Mouse (Mus musculus): Measurements from ENCODE around the gene Gm7324.
"Not testable (repeated sequence)": the region's sequence is repeated elsewhere in the genome, so short reads cannot be mapped to it uniquely, and the experiment has no call there.

The Gm7324 gene

GRCm38 (mm10) chr14:43697621-43698020 is at the start of gene Gm7324:
TSS of gene Gm7324 (plus strand) at chr14:43697828.
- DNase-seq, result not testable (repeated sequence)

DNA sequence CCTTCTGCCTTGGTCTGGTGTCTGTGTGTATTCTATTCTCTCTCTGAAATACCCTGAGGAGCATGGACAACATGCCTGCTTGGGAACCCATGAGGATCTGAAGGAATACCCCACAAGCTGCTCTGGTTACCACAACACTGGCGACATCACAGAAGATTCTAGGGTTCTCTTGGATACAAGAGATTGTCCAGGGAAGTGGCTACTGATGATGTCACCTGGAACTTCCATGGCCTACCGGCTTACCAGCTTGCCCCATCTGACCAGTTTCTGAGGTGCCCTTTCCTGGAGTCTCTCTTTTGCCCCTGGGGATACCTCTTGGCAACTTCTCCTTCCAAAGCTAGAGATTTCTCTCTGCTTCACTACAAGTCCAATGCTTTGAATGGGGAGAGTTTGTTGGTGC is 20.5 kb upstream of the Gm7324 start, which contains the start of gene Gm8165:
TSS of gene Gm8165 (minus strand) at position 101 of the 400 bp plus-strand sequence.
- not testable (repeated sequence) for DNase-seq

DNA sequence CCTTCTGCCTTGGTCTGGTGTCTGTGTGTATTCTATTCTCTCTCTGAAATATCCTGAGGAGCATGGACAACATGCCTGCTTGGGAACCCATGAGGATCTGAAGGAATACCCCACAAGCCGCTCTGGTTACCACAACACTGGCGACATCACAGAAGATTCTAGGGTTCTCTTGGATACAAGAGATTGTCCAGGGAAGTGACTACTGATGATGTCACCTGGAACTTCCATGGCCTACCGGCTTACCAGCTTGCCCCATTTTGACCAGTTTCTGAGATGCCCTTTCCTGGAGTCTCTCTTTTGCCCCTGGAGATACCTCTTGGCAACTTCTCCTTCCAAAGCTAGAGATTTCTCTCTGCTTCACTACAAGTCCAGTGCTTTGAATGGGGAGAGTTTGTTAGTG is 29.8 kb downstream of the Gm7324 start, which contains the start of gene Gm16506:
TSS of gene Gm16506 (minus strand) at position 101 of the 400 bp plus-strand sequence.
- DNase-seq, result not testable (repeated sequence)

DNA sequence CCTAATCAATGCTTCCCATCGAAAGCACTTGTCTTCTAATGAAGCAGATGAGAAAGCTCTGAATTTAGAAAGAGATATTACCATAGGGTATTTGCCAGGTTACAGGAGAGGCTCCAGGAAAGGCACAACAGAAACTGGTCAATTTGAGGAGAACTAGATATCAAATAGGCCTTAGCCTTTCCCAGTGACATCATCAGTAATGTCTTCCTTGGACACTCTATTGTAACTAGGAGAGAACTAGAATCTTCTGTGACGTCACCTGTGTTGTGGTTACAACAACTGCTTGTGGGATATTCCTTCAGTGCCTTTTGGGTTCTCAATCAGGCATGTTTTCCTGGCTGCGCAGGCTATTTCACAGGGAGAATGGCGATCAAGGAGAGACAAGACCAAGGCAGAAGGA is 49.9 kb downstream of the Gm7324 start, which contains the start of gene Gm6526:
TSS of gene Gm6526 (plus strand) at position 301 of the 400 bp plus-strand sequence.
- not testable (repeated sequence) for DNase-seq

All from thymus, postnatal 14 days (tissue).